Mouse (Mus musculus) layer of hippocampus, postnatal 25 days (tissue): ENCODE data around the gene Gtf2ird2. TPM values are rescaled to one million over a fixed set of nuclear protein-coding genes. Genes with fewer than 3 reads are reported as not detected.
A peak's percentile ranks its signal among the peaks of the same experiment; 100 is the strongest.

ENCODE experiments used
- DNase-seq, 2 experiments: peaks; one replicate each; pipeline ENCODE4 v3.0.0; 2022; ENCODE audit warnings: mixed read lengths in 2 of 2, low spot score in 1 of 2; ENCODE audit errors: extremely low spot score in 1 of 2
- total RNA-seq, 2 experiments: library from RNA; stranded (reverse); gene quantifications; 2 replicates each; pipeline ENCODE4 v1.2.3; 2021

The Gtf2ird2 gene
- total RNA-seq, 2 experiments from 2014 or later, result 14.8 to 15.4 TPM

- DNase-seq, result no peak
These were observed 48.7 kb downstream of the Gtf2ird2 start for GRCm38 (mm10) chr5:134232568-134232967.

GRCm38 (mm10) chr5:134233244-134233651, 49.4 kb downstream of the Gtf2ird2 start:
- DNase-seq, result no peak

- no peak for DNase-seq
These were observed 50.4 kb downstream of the Gtf2ird2 start for GRCm38 (mm10) chr5:134234205-134234604.

- DNase-seq, result peak in 1 of 2 experiments; percentile 59
These were observed 51.3 kb downstream of the Gtf2ird2 start for GRCm38 (mm10) chr5:134235111-134235510.

- DNase-seq, result no peak
These were observed 52.4 kb downstream of the Gtf2ird2 start for GRCm38 (mm10) chr5:134236241-134236640.

GRCm38 (mm10) chr5:134236796-134237195, 53.0 kb downstream of the Gtf2ird2 start:
- DNase-seq, result no peak

- no peak for DNase-seq
These were observed 53.7 kb downstream of the Gtf2ird2 start for GRCm38 (mm10) chr5:134237508-134237907.

- DNase-seq, result no peak
These were observed 54.3 kb downstream of the Gtf2ird2 start for GRCm38 (mm10) chr5:134237936-134238760.

GRCm38 (mm10) chr5:134241831-134242230, 58.0 kb downstream of the Gtf2ird2 start:
- no peak for DNase-seq

GRCm38 (mm10) chr5:134243661-134244436, 60.0 kb downstream of the Gtf2ird2 start:
- no peak for DNase-seq

GRCm38 (mm10) chr5:134244890-134245289, 61.1 kb downstream of the Gtf2ird2 start:
- no peak for DNase-seq

GRCm38 (mm10) chr5:134246146-134246545, 62.3 kb downstream of the Gtf2ird2 start:
- DNase-seq, result no peak

- no peak for DNase-seq
These were observed 64.9 kb downstream of the Gtf2ird2 start for GRCm38 (mm10) chr5:134248608-134249244.

GRCm38 (mm10) chr5:134249245-134249649, 65.4 kb downstream of the Gtf2ird2 start:
- DNase-seq, result no peak

- no peak for DNase-seq
These were observed 66.8 kb downstream of the Gtf2ird2 start for GRCm38 (mm10) chr5:134250601-134251000.

GRCm38 (mm10) chr5:134251083-134251482, 67.3 kb downstream of the Gtf2ird2 start:
- DNase-seq, result no peak

GRCm38 (mm10) chr5:134253806-134254205, 70.0 kb downstream of the Gtf2ird2 start:
- DNase-seq, result no peak

GRCm38 (mm10) chr5:134255294-134255693, 71.5 kb downstream of the Gtf2ird2 start:
- DNase-seq, result no peak

- DNase-seq, result no peak
These were observed 73.7 kb downstream of the Gtf2ird2 start for GRCm38 (mm10) chr5:134257349-134258031.

- no peak for DNase-seq
These were observed 74.6 kb downstream of the Gtf2ird2 start for GRCm38 (mm10) chr5:134258395-134258794.
